Mouse (Mus musculus) intestine, embryonic 16.5 days (tissue): ENCODE results near the gene Cyb5b. TPM values are rescaled to one million over a fixed set of nuclear protein-coding genes. Genes with fewer than 3 reads are reported as not detected.

Source experiments
- ATAC-seq: fragments of 200-750 bp; cut with Nextera tagmentation; 2 replicates; pipeline ENCODE4 v1.8.0; 2017; ENCODE audit warnings: moderate TSS enrichment, moderate library complexity
- H3K27ac ChIP-seq: fragments of 300-500 bp; sonication (generic); 2 replicates; pipeline ENCODE4 v1.5.1; 2014; ENCODE audit warnings: mild to moderate bottlenecking, low read length
- H3K27me3 ChIP-seq: fragments of 300-500 bp; sonication (generic); replicated peaks from 2 replicates; pipeline ENCODE4 v1.6.1; 2014; ENCODE audit warnings: low read length, control low read depth, mixed read lengths; ENCODE audit not compliant: control insufficient read depth, insufficient read depth
- H3K36me3 ChIP-seq: fragments of 300-500 bp; sonication (generic); 2 replicates; pipeline ENCODE4 v1.6.1; 2014; ENCODE audit warnings: low read length, control low read depth; ENCODE audit not compliant: control insufficient read depth, insufficient read depth
- H3K4me1 ChIP-seq: fragments of 300-500 bp; sonication (generic); 2 replicates; pipeline ENCODE4 v1.6.1; 2014; ENCODE audit warnings: low read length, control low read depth, mixed read lengths; ENCODE audit not compliant: control insufficient read depth, insufficient read depth
- H3K4me2 ChIP-seq: fragments of 300-500 bp; sonication (generic); 2 replicates; pipeline ENCODE4 v1.6.1; 2014; ENCODE audit warnings: low read depth, low read length, control low read depth
- H3K4me3 ChIP-seq: fragments of 300-500 bp; sonication (generic); 2 replicates; pipeline ENCODE4 v1.5.1; 2014; ENCODE audit warnings: mild to moderate bottlenecking, low read length
- H3K9ac ChIP-seq: fragments of 300-500 bp; sonication (generic); 2 replicates; pipeline ENCODE4 v1.6.1; 2014; ENCODE audit warnings: low read depth, low read length
- H3K9me3 ChIP-seq: fragments of 300-500 bp; sonication (generic); 2 replicates; pipeline ENCODE4 v1.6.1; 2016; ENCODE audit warnings: low read length, control low read depth; ENCODE audit not compliant: control insufficient read depth
- WGBS: fragments of 180-500 bp; shearing (Covaris S2); extraction: QIAGEN DNeasy Blood & Tissue Kit; methylation state at CpG from one replicate; pipeline ENCODE4 v1.1.7; 2014; 5-methylcytosine and 5-hydroxymethylcytosine counted together
- polyA plus RNA-seq: library from polyadenylated mRNA; unstranded; fragments of >200 nt; fragmentation: Nextera tagmentation; extraction: Ambion mirVana; gene quantifications from 2 replicates; pipeline ENCODE4 v1.2.1, GENCODE M21; 2015

The Cyb5b gene
- polyA plus RNA-seq, 1 experiment from 2014 or later: 155 TPM

GRCm38 (mm10) chr8:107186659-107187390 is 36.4 kb downstream of the Cyb5b start:
- no peaks in the 10 kb centered on the region for H3K9me3 ChIP-seq
- no peaks in the 10 kb centered on the region for H3K27me3 ChIP-seq
- ATAC-seq: peak; percentile 52
- no peaks in the 10 kb centered on the region for H3K4me1 ChIP-seq
- no peak overlapping the region for H3K4me3 ChIP-seq
- H3K36me3 ChIP-seq: peaks cover 8% of the 10 kb centered on the region
- H3K9ac ChIP-seq: no peak overlapping the region
- WGBS: 50% methylated on average over 15 of the region's 15 CpGs
- no peak overlapping the region for H3K27ac ChIP-seq
- H3K4me2 ChIP-seq: no peak overlapping the region

GRCm38 (mm10) chr8:107187631-107188030 is 37.2 kb downstream of the Cyb5b start:
- Histone ChIP-seq H3K27ac (no peak overlapping the region), H3K4me3 (no peak overlapping the region), H3K36me3 (peaks cover 4% of the 10 kb centered on the region), H3K9me3 (no peaks in the 10 kb centered on the region), H3K4me2 (no peak overlapping the region), H3K27me3 (no peaks in the 10 kb centered on the region), H3K9ac (no peak overlapping the region), H3K4me1 (no peaks in the 10 kb centered on the region)
- 86% methylated on average over 5 of the region's 5 CpGs for WGBS
- no peak for ATAC-seq

GRCm38 (mm10) chr8:107192631-107193030 is 42.2 kb downstream of the Cyb5b start:
- Histone ChIP-seq H3K9me3 (no peaks in the 10 kb centered on the region), H3K4me2 (no peak overlapping the region), H3K27me3 (no peaks in the 10 kb centered on the region), H3K4me3 (no peak overlapping the region), H3K27ac (no peak overlapping the region), H3K36me3 (no peaks in the 10 kb centered on the region), H3K4me1 (no peaks in the 10 kb centered on the region), H3K9ac (no peak overlapping the region)
- ATAC-seq: no peak
- 66% methylated on average over 8 of the region's 8 CpGs for WGBS

- WGBS: 70% methylated on average over 6 of the region's 6 CpGs
- H3K36me3 ChIP-seq: no peaks in the 10 kb centered on the region
- H3K27ac ChIP-seq: no peak overlapping the region
- ATAC-seq: no peak
- no peak overlapping the region for H3K9ac ChIP-seq
- H3K4me3 ChIP-seq: no peak overlapping the region
- H3K27me3 ChIP-seq: no peaks in the 10 kb centered on the region
- H3K9me3 ChIP-seq: no peaks in the 10 kb centered on the region
- H3K4me1 ChIP-seq: peaks cover 5% of the 10 kb centered on the region
- no peak overlapping the region for H3K4me2 ChIP-seq
Observed at GRCm38 (mm10) chr8:107193331-107193730, 42.9 kb downstream of the Cyb5b start.

- Histone ChIP-seq H3K9me3 (no peaks in the 10 kb centered on the region), H3K4me1 (peaks cover 9% of the 10 kb centered on the region), H3K27ac (no peak overlapping the region), H3K36me3 (no peaks in the 10 kb centered on the region), H3K4me3 (no peak overlapping the region), H3K9ac (no peak overlapping the region), H3K4me2 (no peak overlapping the region), H3K27me3 (no peaks in the 10 kb centered on the region)
- no peak for ATAC-seq
- WGBS: 93% methylated on average over 14 of the region's 14 CpGs
Observed at GRCm38 (mm10) chr8:107194786-107195451, 44.5 kb downstream of the Cyb5b start.

- Histone ChIP-seq H3K27me3 (no peaks in the 10 kb centered on the region), H3K36me3 (no peaks in the 10 kb centered on the region), H3K4me1 (peaks cover 9% of the 10 kb centered on the region), H3K9me3 (no peaks in the 10 kb centered on the region), H3K4me2 (peak overlapping the region; percentile 44), H3K4me3 (peak overlapping the region; percentile 7), H3K9ac (0 out of 2 replicates have a peak overlapping the region, but pooled peaks have one; percentile 33), H3K27ac (peak overlapping the region; percentile 45; the same call in 1 of the 2 replicates)
- ATAC-seq: peak; percentile 36; the same call in 1 of the 2 replicates
- WGBS: 34% methylated on average over 24 of the region's 24 CpGs
Observed at GRCm38 (mm10) chr8:107197901-107198826, 47.7 kb downstream of the Cyb5b start.

- 88% methylated on average over 9 of the region's 9 CpGs for WGBS
- Histone ChIP-seq H3K9ac (no peak overlapping the region), H3K36me3 (no peaks in the 10 kb centered on the region), H3K4me1 (peaks cover 3% of the 10 kb centered on the region; the same call in 1 of the 2 replicates), H3K9me3 (no peaks in the 10 kb centered on the region), H3K4me2 (no peak overlapping the region), H3K4me3 (no peak overlapping the region), H3K27me3 (no peaks in the 10 kb centered on the region), H3K27ac (no peak overlapping the region)
- ATAC-seq: no peak
Observed at GRCm38 (mm10) chr8:107205164-107205563, 54.7 kb downstream of the Cyb5b start.

GRCm38 (mm10) chr8:107205701-107206561 is 55.5 kb downstream of the Cyb5b start:
- H3K4me3 ChIP-seq: no peak overlapping the region
- H3K4me2 ChIP-seq: no peak overlapping the region
- no peak overlapping the region for H3K9ac ChIP-seq
- no peaks in the 10 kb centered on the region for H3K27me3 ChIP-seq
- peaks cover 3% of the 10 kb centered on the region; the same call in 1 of the 2 replicates for H3K4me1 ChIP-seq
- H3K36me3 ChIP-seq: no peaks in the 10 kb centered on the region
- no peak for ATAC-seq
- no peaks in the 10 kb centered on the region for H3K9me3 ChIP-seq
- H3K27ac ChIP-seq: no peak overlapping the region
- WGBS: 66% methylated on average over 23 of the region's 23 CpGs
